Mouse (Mus musculus) heart, adult 2 months (tissue): ENCODE measurements around the gene Tm7sf3.

Source experiments
- CTCF ChIP-seq: fragments of 200-600 bp; IDR thresholded peaks from 2 replicates; pipeline ENCODE4 v1.8.1; 2022; ENCODE audit warnings: antibody characterized with exemption, mild to moderate bottlenecking, moderate library complexity
- EP300 ChIP-seq: fragments of 200-500 bp; IDR thresholded peaks from 2 replicates; pipeline ENCODE4 v1.6.1; 2011; ENCODE audit warnings: low read depth, low read length, control low read depth; ENCODE audit not compliant: insufficient read depth
- POLR2A ChIP-seq: fragments of 200-500 bp; IDR thresholded peaks from 2 replicates; pipeline ENCODE4 v1.6.1; 2011; ENCODE audit warnings: mild to moderate bottlenecking, low read depth, low read length, control low read depth; ENCODE audit not compliant: insufficient read depth

GRCm38 (mm10) chr6:146614541-146614940, 28.1 kb downstream of the Tm7sf3 start:
- TF ChIP-seq POLR2A (no peak), CTCF (no peak), EP300 (no peak)
